Mouse (Mus musculus) heart, embryonic 14.5 days (tissue): ENCODE results near the gene Klrg1. TPM values are rescaled to one million over a fixed set of nuclear protein-coding genes. Genes with fewer than 3 reads are reported as not detected.

Experiments used
- ATAC-seq: fragments of 200-750 bp; cut with Nextera tagmentation; 2 replicates; pipeline ENCODE4 v1.8.0; 2017; ENCODE audit warnings: low read depth, moderate TSS enrichment; ENCODE audit not compliant: insufficient number of reproducible peaks, insufficient read depth, low FRiP score
- H3K27ac ChIP-seq, 2 experiments: fragments of 200-500 bp in 1 of 2; fragments of 300-500 bp in 1 of 2; sonication (generic) in 1 of 2; replicated peaks in 1 of 2; 2 replicates each; pipeline ENCODE4 v1.5.1; 2012 to 2014; ENCODE audit warnings: low read depth in 2 of 2, low read length in 2 of 2, control low read depth in 1 of 2, mild to moderate bottlenecking in 1 of 2, mixed read lengths in 1 of 2; ENCODE audit not compliant: control insufficient read depth in 1 of 2, insufficient read depth in 1 of 2
- H3K27me3 ChIP-seq: fragments of 300-500 bp; sonication (generic); 2 replicates; pipeline ENCODE4 v1.6.1; 2014; ENCODE audit warnings: mild to moderate bottlenecking, low read length, control low read depth; ENCODE audit not compliant: control insufficient read depth, insufficient read depth
- H3K36me3 ChIP-seq: fragments of 300-500 bp; sonication (generic); 2 replicates; pipeline ENCODE4 v1.6.1; 2014; ENCODE audit warnings: mild to moderate bottlenecking, control low read depth, low read length, mixed read lengths; ENCODE audit not compliant: control insufficient read depth, insufficient read depth
- H3K4me1 ChIP-seq, 2 experiments: fragments of 200-500 bp in 1 of 2; fragments of 300-500 bp in 1 of 2; sonication (generic) in 1 of 2; 2 replicates each; pipeline ENCODE4 v1.6.1; 2012 to 2014; ENCODE audit warnings: low read length in 2 of 2, control low read depth in 1 of 2, mixed read lengths in 1 of 2; ENCODE audit not compliant: control insufficient read depth in 2 of 2, insufficient read depth in 2 of 2
- H3K4me2 ChIP-seq: fragments of 300-500 bp; sonication (generic); 2 replicates; pipeline ENCODE4 v1.6.1; 2014; ENCODE audit warnings: mild to moderate bottlenecking, low read length
- H3K4me3 ChIP-seq, 2 experiments: fragments of 200-500 bp in 1 of 2; fragments of 300-500 bp in 1 of 2; sonication (generic) in 1 of 2; 2 replicates each; pipeline ENCODE4 v1.5.1; 2012 to 2014; ENCODE audit warnings: low read length in 2 of 2, mild to moderate bottlenecking in 2 of 2, control low read depth in 1 of 2, low read depth in 1 of 2, moderate library complexity in 1 of 2; ENCODE audit not compliant: control insufficient read depth in 1 of 2, insufficient read depth in 1 of 2
- H3K9ac ChIP-seq: fragments of 300-500 bp; sonication (generic); 2 replicates; pipeline ENCODE4 v1.6.1; 2014; ENCODE audit warnings: mild to moderate bottlenecking, low read length
- H3K9me3 ChIP-seq: fragments of 300-500 bp; sonication (generic); 2 replicates; pipeline ENCODE4 v1.6.1; 2016; ENCODE audit warnings: low read length, control low read depth; ENCODE audit not compliant: control insufficient read depth
- WGBS: fragments of 180-500 bp; shearing (Covaris S2); extraction: QIAGEN DNeasy Blood & Tissue Kit; methylation state at CpG from one replicate; pipeline ENCODE4 v1.1.7; 2014; 5-methylcytosine and 5-hydroxymethylcytosine counted together
- polyA plus RNA-seq: library from polyadenylated mRNA; unstranded; fragments of >200 nt; fragmentation: Nextera tagmentation; extraction: Ambion mirVana; gene quantifications from 2 replicates; pipeline ENCODE4 v1.2.1, GENCODE M21; 2014

The Klrg1 gene
- polyA plus RNA-seq, 1 experiment from 2014 or later, result not detected

DNA sequence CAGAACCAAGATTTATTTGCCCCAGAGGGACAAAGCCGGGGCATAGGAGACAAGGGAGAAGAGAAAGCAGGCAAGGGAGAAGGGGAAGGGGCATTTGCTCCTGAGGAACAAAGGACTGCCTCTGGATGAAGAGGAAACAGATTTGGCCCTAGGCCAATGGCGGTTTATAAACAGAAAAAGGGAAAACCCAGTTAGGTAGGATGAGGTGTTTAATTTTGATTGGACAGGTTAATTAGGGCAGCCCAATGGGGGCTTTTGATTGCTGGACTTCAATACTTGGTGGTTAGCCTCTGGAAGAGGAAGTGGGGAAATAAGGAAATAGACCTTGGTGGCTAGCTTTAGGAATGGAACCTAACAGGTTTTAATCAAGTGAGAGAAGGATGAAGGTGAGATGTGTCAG lies 9.5 kb upstream of the Klrg1 start:
- Histone ChIP-seq H3K9me3 (no peaks in the 10 kb centered on the region), H3K9ac (no peak overlapping the region), H3K36me3 (no peaks in the 10 kb centered on the region), H3K4me1 (peaks cover 2 to 3% of the 10 kb centered on the region in 2 experiments; a peak in 1 of 4 replicates), H3K27me3 (no peaks in the 10 kb centered on the region), H3K4me2 (no peak overlapping the region), H3K27ac (no peak overlapping the region), H3K4me3 (no peak overlapping the region)
- no peak for ATAC-seq
- 46% methylated on average over 2 of the region's 2 CpGs for WGBS

DNA sequence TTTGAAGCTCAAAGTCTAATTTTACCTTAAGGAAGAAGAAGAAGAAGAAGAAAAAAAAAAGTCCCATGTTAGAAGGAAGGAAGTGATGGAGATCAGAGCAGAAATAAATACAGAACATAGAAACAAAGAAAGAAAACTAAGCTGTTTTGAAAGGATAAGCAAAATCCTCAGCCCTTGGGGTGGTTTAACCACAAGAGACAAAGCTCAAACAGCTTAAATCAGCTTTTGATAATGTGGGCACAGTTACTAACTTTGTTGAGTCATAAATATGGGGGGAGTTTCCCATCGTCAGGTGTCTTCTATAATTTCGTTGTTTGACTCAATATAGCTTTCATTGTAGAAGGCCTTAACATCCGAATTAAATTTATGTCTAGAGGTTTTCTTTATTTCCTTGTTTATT lies 9.1 kb upstream of the Klrg1 start:
- no peak overlapping the region for H3K4me3 ChIP-seq
- no peak for ATAC-seq
- H3K4me2 ChIP-seq, result no peak overlapping the region
- 68% methylated on average over 3 of the region's 3 CpGs for WGBS
- H3K27me3 ChIP-seq, result no peaks in the 10 kb centered on the region
- no peak overlapping the region for H3K9ac ChIP-seq
- no peaks in the 10 kb centered on the region for H3K36me3 ChIP-seq
- H3K4me1 ChIP-seq, result no peaks in the 10 kb centered on the region
- no peaks in the 10 kb centered on the region for H3K9me3 ChIP-seq
- H3K27ac ChIP-seq, result no peak overlapping the region

DNA sequence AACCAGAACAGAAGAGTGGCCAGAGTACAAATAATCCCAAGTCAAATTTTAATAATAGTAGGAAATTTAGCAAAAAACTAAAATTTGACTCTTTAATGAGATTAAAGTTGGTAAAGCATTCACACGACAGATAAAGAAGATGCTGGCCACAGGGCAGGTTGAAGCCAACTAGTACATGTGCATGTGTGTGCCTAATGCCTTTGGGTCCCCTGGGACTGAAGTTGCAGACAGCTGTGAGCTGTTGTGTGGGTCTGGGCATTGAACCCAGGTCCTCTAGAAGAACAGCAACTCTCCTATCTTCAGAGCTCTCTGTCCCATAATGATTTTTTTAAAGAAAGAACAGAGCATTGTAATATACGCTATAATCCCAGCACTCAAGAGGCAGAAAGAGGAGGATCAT lies 8.6 kb upstream of the Klrg1 start:
- WGBS, result 80% methylated on average over 2 of the region's 2 CpGs
- no peaks in the 10 kb centered on the region for H3K27me3 ChIP-seq
- no peak overlapping the region for H3K4me2 ChIP-seq
- no peaks in the 10 kb centered on the region for H3K4me1 ChIP-seq
- no peaks in the 10 kb centered on the region for H3K9me3 ChIP-seq
- H3K9ac ChIP-seq, result no peak overlapping the region
- no peak overlapping the region for H3K27ac ChIP-seq
- ATAC-seq, result no peak
- no peak overlapping the region for H3K4me3 ChIP-seq
- H3K36me3 ChIP-seq, result no peaks in the 10 kb centered on the region

DNA sequence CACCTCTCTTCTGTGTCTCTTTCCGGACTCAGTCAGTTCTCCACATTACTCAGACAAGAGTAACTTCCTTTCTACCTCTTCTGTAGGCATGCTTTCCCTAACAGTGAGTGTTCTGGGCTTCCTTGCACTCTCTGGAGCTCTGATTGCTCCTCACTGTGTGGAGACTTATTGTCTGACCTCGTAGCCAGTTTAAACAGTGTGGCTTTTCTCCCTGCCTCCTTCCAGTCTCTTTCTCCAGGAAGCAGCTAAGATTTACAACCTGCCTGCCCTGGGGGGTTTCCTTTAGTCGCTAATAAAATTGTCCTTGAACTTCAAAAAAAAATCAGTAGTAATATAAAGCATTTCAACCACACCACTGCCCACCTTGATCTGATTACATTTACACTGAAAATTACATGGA lies 7.6 kb upstream of the Klrg1 start:
- H3K9me3 ChIP-seq, result no peaks in the 10 kb centered on the region
- WGBS, result 47% methylated on average over 3 of the region's 3 CpGs
- no peak overlapping the region for H3K4me2 ChIP-seq
- H3K27me3 ChIP-seq, result no peaks in the 10 kb centered on the region
- no peak overlapping the region for H3K4me3 ChIP-seq
- ATAC-seq, result no peak
- H3K36me3 ChIP-seq, result no peaks in the 10 kb centered on the region
- no peaks in the 10 kb centered on the region for H3K4me1 ChIP-seq
- H3K9ac ChIP-seq, result no peak overlapping the region
- H3K27ac ChIP-seq, result no peak overlapping the region

DNA sequence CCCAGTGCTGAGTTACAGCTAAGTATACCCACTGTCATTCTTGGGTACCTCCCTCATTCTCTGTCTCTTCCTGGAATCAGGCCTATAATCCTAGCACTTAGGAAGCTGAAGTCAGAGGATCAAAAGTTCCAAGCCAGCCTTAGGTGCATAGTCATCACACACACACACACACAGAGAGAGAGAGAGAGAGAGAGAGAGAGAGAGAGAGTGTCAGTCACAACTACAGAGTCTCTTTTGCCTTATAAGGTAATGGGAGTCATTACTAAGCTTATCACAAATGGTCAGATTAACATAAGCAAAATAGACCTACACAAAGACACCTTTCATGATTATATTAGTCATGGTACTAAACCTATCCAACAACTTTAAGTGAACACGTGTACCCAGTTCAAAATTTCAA lies 6.6 kb upstream of the Klrg1 start:
- Histone ChIP-seq H3K27me3 (no peaks in the 10 kb centered on the region), H3K4me3 (no peak overlapping the region), H3K4me2 (no peak overlapping the region), H3K9me3 (no peaks in the 10 kb centered on the region), H3K4me1 (no peaks in the 10 kb centered on the region), H3K9ac (no peak overlapping the region), H3K27ac (no peak overlapping the region), H3K36me3 (no peaks in the 10 kb centered on the region)
- 74% methylated on average over 1 of the region's 1 CpGs for WGBS
- no peak for ATAC-seq

DNA sequence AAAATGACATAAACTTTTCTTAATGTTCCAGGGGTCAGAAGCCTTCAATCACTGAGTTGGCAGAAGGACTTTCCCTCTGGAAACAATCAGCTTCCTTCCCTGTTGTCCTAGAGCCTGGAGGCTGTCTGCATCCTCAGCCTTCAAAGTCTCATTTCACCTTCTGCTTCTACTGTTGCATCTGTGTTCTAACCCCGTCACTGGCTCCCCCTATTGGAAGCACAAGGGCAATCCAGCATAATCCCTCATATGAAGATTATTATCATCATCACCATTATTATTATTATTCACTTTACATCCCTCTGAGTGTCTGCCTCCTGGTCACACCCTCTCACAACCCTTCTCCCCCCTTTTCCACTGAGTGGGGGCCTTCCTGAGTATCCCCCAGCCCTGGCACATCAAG lies 5.6 kb upstream of the Klrg1 start:
- Histone ChIP-seq H3K9me3 (no peaks in the 10 kb centered on the region), H3K27me3 (no peaks in the 10 kb centered on the region), H3K4me3 (no peak overlapping the region), H3K4me2 (no peak overlapping the region), H3K4me1 (no peaks in the 10 kb centered on the region), H3K36me3 (no peaks in the 10 kb centered on the region), H3K9ac (no peak overlapping the region), H3K27ac (no peak overlapping the region)
- WGBS, result 71% methylated on average over 1 of the region's 1 CpGs
- ATAC-seq, result no peak

DNA sequence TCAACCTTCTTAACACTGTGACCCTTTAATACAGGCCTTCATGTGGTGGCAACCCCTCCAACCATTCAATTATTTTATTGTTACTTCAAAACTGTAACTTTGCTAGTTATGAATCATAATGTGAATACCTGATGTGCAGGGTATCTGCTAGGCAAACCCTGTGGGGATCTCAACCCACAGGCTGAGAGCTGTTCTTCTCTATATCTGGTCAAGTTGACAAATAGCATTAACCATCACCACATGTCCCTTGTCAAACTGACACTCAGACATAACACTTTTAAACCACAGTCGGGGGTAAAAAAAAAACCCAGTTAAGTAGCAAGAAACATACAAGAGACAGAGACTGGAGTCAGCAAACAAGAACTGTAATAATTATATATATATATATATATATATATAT lies 2.1 kb upstream of the Klrg1 start:
- Histone ChIP-seq H3K27ac (no peak overlapping the region), H3K4me2 (no peak overlapping the region), H3K4me3 (no peak overlapping the region), H3K9me3 (no peaks in the 10 kb centered on the region), H3K27me3 (no peaks in the 10 kb centered on the region), H3K36me3 (no peaks in the 10 kb centered on the region), H3K4me1 (no peaks in the 10 kb centered on the region), H3K9ac (no peak overlapping the region)
- no peak for ATAC-seq
- WGBS, result 35% methylated on average over 1 of the region's 1 CpGs

DNA sequence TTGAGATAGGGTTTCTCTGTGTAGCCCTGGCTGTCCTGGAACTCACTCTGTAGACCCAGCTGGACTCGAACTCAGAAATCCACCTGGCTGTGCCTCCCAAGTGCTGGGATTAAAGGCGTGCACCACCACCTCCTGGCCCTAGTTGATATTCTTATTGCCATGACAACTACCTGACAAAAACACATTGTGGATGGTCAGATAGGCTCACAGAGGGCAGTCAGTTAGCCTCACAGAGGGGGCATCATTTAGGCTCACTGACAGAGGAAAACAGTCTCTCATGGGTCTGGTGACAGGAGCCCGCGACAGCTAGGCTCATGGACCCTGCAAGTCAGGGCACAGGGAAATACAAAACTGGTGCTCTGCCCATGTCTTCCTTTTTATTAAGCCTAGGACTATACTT lies 1.6 kb upstream of the Klrg1 start:
- WGBS, result 75% methylated on average over 4 of the region's 4 CpGs
- ATAC-seq, result no peak
- Histone ChIP-seq H3K27ac (no peak overlapping the region), H3K4me1 (no peaks in the 10 kb centered on the region), H3K9me3 (no peaks in the 10 kb centered on the region), H3K4me3 (no peak overlapping the region), H3K36me3 (no peaks in the 10 kb centered on the region), H3K27me3 (no peaks in the 10 kb centered on the region), H3K4me2 (no peak overlapping the region), H3K9ac (no peak overlapping the region)
